Mouse (Mus musculus) right cerebral cortex, postnatal 14 days (tissue): Measurements from ENCODE around the gene Reep1.
A peak's percentile ranks its signal among the peaks of the same experiment; 100 is the strongest.
"Not testable (repeated sequence)": the region's sequence is repeated elsewhere in the genome, so short reads cannot be mapped to it uniquely, and the experiment has no call there.

Experiments
- DNase-seq: peaks from one replicate; pipeline ENCODE4 v3.0.0; 2022

Reep1 gene

DNA sequence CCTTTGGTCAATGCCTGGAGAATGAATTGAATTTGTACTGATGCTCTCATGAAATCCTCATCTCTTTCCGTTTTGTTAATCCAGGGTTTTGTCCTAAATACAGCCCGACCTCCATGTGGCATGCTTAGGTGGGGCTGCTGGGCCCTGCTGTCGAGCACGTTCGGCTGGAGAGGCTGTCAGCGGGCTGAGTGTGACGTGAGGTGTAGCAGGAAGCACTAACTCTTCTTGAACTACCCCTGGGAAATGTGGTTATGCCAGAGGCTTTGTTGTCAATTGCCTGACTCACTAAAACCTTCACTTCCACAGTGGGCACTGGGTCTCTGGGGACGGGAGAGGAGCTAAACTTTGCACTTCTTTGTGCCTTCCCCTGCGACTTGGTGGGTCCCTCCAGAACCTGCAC is 81.0 kb downstream of the Reep1 start:
- DNase-seq = no peak

DNA sequence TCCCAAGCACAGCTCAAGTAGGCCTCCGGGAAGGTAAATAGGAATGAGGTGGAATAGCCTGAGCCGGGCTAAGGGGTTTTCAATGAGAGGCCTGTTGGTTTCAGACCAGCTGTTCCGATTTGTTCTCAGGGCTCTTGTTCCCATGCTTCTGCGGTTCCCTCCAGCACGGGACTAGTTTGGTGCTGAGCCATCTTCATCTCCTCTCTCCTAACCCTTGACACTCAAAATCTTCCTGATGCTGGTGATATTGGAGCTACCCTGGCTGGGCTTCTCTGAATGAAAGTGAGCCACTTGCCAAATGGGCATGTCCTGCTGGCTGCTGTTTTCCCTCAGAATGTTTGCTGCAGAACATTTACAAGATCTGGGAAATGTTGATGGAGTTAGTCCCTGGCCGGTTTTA is 84.4 kb downstream of the Reep1 start:
- DNase-seq = no peak

DNA sequence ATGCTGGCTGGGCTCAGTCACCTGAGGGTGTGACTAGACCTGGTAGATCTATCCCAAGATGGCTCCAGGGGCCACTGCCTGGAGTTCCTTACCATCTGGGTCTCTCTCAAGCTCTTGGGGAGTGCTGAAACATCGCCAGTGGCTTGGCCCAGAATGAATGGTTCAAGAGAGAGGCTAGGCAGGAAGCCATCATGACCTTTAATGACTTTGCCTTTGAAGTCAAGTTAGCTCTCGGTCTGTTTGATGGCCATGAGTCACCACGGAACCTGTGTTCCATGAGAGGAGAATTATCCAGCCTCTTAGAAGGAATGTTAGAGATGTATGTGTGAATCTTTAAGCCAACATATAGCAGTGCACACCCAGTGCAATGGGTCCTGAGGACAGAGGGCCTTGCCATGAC is 92.0 kb downstream of the Reep1 start:
- DNase-seq = no peak

DNA sequence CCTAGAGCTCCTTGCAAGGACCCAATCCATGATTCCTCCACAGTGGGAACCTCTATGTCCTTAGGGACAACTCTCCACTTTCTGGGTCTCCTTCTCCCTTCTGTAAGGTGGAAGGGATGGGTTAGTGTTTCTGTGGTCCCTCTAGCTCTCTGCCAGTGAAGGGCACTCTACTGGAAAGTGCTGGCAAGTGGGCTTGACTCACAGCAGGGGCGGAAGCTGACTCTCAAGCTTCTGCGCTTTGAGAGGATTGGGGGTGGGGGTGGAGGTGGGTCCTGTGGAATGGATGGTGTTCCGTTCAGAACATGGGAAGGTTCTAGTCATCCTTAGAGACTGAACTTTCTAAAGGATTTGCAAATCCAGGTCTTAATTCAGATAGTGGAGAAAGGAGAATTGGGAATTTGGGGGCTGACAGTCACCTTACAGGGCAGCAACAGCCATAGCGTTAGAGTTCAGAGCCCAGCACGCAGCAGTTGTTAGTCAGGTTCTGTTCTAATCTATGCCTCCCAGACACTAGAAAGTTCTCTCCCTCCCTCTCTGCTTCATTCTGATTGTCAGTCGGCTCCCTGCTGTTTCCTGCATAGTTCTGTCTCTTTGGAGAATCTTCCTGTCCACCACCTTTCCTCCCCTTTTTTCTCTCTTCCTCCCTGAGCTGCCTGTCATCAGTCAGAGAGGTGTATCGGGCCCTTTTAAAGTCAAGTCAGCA is 93.8 kb downstream of the Reep1 start:
- no peak for DNase-seq

DNA sequence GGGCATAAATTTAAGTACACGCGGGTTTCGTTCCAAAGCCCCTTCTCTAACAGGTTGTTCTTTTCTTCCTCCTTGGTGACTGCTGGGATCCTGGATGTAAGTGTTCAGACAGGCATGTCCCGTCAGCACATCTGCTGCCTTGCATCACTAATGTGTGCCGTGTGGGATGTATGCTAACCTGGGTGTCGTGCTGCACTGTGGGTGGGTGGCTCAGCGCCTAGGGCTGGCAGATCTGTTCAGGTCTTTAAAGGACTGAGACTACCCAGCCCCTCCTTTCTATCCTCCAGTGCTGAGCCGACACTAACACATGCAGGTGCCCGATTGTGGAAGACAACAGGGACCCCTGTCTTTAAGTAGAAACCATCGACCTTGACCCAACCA is 94.3 kb downstream of the Reep1 start:
- DNase-seq = peak; percentile 55

DNA sequence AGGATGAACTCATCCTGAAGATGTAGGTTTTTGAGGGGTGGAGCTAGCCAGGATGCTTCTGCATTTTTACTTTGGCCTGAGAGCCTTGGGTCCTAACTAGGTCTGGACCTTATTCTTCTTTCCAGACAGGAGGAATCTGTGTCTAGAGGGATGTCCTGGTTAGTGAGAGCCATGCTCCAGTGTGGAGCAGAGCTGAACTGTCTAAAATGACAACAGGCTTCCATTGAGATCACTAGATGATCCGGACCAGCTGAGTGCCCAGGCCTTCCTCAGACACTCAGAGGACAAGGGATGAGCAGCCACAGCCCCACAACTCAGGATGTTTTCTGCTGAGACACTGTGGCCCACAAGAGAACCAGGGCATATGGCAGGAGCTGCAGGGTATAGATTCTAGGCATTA is 96.2 kb downstream of the Reep1 start:
- no peak for DNase-seq

DNA sequence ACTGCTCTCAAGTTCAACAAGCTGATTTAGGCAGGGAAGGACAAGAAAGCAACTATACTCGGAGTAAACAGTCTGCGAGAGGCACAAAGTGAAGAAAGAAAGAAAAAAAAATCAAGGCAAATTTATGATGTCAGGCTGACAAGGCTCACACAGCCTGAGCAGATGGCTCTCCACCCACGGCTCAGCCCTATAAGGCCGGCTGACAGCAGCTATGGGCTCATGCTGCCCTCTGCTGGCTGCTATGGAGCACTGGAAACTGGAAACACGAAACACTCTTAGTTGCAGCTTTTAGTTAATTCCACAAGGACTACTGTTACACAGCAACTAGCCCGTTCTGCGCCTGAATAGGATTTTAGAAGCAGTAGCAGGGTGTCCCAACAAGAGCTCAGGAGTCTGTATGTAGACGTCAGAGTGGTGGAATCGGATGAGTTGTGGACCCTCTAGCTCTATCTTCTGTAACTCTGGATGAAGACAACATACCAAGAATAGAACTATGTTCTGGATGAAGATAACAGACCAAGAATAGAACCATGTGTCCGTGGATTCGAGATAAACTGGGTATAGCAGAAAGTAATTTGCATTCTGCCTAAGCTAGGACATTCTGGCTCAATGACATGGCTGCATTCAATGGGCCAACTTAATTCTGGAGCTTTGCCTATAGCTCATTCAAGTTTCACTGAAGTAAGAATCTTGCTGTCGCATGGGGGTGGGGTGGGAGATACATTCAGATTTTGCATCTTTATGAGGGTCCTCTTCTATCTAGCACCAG is 96.9 kb downstream of the Reep1 start:
- peak; percentile 78 for DNase-seq

DNA sequence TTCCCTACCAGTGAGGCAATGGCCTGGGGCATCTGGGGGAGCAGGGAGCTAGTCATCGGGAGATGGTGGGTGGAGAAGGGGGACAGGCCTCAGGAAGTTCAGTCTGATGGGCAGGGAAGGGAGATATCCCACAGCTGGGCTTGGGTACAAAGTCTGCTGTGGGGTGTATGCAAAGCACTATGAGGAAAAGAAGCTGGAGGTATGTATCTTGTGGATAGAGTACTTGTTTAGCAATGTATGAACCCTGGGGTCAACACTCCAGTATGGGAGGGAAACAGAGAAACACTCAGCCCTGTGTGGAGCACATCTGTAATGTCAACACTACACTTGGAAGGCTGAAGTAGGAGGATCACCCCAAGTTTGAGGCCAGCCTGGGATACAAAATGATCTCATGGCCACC is 99.4 kb downstream of the Reep1 start:
- DNase-seq = no peak

DNA sequence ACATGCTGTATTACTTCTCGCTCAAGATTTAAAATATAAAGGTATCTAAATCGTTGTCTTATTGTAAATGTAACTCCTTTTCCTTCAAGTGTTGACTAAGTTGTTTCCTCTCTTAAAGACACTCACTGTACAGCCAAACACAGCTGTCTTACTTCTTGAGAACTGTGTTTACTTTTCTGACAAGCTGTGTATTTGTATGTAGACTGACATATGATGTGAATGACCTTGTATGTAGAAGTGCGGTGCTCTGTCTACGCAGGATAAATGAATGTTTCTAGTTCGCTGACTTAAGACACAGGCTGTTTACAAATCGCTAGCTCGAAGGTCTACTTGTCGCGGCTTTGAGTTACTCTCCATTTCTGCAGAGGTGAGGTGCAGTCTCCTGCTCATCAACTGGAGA is 102.5 kb downstream of the Reep1 start:
- DNase-seq = no peak

DNA sequence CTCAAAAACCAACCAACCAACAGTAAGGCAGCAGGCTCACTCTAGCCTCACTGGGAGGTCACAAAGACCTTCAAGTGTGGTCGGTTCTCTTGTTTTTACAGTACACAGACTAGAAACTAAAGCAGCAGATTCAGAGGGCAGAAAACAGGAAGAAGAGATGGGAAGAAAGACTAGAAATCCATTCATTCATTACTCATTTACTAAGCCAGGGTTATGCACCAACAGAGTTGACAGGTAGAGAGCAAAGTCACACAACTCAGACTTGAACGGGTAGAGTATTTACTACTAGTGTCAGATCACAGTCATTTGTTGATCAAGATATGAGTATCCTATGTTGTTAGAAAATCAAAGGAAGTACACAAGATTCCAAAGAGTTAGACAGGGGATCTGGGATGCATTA is 105.5 kb downstream of the Reep1 start:
- no peak for DNase-seq

DNA sequence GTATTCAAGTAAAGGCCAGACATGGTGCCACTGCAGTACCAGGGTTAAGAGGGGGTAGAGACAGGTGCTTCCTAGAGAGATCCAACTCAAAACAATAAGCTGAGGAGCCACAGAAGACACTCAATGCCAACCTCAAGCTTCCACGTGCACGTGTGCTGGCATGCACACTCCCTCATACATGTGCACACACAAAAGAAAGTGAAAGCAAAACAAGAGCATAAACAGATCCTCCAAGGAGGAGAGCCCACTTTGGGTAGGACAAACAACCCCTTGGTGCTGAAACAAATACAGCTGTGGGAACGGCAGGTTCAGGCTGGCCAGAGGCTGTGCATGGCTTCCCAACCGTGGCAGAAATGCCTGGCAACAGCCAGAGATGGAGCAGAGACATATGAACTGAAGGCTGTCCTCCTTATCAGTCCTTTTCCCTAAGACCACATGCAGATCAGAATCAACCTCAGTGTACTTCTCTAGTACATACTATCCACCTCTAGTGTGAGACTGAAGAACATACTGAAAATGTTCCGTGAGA is 112.5 kb downstream of the Reep1 start:
- DNase-seq = no peak

DNA sequence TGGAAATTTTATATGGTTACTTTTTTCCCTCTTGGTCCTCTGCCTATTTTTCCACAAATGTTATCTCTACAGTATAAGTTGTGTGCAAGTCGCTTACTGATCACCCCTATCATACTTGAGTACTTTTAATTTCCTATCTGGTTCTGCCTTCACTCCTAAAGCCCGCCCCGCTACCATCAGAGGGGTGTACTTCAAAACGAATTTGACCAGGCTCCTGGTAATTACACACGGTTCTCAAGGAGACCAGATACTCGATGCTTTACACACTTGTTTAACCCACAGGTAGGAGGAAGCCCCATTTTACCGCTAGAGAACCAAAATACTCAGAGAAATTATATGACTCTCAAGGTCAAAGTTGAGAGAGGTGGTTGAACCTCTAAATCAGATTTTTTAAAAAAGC is 115.7 kb downstream of the Reep1 start:
- DNase-seq = no peak

DNA sequence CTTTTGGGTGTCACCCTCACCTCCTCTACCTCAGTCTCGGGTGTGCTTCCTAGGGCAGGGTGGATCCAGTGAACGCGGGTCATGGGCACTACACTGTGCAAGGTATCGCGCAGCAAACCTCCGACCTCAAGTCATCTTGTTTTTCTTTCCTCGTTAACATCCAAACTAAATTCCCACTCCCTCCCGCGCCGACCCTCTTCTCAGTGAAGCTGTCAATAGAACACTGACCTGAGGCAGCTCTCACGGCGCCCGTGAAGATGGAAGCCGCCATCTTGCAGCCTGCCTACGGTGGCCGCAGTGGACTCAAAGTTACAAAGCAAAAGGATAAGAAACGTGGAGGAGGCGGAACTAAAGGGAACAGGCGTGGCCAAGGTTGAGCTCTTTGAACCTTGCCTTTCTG is 116.1 kb downstream of the Reep1 start:
- DNase-seq = peak; percentile 84

DNA sequence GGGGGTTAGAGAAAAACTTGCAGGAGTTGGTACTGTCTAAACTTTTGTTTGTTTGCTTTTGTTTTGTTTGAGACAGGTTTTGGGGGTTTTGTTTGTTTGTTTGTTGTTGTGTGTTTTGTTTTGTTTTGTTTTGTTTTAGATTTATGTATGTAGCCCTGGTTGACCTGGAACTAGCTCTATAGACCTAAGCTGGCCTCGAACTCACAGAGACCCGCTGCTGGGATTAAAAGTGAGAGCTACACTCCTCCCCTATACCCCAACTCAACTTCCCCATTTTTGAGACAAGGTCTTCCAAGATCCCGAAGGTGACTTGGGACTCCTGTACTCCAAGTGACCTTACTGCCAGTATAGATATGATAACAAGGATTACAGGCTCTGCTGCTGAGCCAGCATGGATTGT is 116.6 kb downstream of the Reep1 start:
- DNase-seq = no peak

DNA sequence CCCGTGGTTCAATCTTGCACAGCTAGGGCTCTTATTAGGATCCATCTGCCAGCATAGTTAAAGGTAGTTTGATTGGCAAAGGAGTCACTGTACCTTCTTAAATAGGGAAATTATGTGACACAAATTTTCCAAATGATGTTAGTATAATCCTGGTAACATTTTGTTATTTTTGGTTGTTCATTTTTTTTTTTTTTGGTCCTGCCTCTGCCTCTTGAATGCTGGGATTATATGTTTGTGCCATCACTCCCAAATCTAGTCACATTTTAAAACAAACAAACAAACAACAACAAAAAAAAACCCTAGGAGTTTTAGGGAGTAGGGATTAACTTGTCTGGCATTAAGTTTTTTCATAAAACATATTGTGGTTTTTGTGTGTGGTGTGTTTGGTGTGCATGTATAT is 119.5 kb downstream of the Reep1 start, which contains the start of gene Mrpl35:
Mrpl35 (minus strand) TSS at position 101 of the 400 bp plus-strand sequence.
- no peak for DNase-seq

DNA sequence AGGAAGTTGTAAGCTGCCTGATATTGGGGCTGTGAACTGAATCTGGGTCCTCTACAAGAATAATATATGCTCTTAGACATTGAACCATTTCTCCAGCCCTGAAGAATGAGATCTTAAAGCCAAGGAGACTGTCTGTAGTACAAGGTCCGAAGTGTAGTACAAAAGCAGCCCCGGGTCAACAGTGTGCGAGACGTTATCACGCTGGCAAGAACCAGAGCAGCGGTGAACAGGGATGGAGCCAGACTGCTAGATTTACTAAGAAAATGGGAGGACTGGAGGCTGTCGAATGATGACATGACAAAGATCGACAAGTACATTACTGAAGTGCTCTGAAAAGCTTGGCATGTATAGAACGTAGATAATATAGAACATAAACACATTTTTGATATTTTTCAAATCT is 122.4 kb downstream of the Reep1 start:
- no peak for DNase-seq

DNA sequence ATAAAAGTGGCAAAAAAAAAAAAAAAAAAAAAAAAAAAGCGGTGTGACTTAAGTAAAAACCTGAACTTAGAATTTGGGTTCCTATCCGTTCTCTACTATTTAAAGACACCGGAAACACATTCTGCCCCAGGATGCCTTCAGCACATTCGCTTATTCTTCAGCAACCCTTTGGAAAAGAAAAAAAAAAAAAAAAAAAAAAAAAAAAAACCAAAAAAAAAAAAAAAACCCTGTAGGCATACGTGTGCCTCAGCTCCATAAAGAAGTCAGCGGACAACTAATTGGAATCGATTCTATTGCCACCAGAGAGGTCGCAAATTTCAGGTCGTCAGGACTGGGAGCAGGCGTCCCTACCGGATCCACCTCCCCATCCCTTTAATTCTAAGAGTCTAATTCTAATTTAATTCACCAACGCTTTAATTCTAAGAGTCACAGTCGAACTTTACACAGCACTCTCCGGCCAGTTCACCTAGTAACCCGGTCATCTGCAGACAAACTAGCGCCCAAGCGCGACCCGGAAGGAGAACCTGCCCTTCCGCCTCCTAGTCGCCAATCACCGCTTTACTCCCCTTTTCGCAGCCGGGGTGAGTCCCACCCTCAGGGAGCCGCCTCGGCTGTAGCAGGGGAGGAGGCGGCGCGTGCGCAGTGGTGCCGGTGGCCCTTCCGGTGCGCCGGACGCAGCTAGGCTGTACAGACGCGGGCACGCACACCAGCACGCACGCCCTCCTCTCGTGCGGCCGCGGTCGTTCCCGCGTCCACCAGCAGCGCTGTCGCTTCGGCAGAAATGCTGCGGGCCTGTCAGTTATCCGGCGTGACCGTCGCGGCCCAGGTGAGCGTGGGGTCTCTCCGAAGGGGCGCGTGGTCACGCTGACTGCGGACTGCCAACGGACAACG is 123.6 kb downstream of the Reep1 start, which contains the start of gene Immt:
Immt (plus strand) TSS at position 642 of the 891 bp plus-strand sequence.
- DNase-seq = peak; percentile 98

DNA sequence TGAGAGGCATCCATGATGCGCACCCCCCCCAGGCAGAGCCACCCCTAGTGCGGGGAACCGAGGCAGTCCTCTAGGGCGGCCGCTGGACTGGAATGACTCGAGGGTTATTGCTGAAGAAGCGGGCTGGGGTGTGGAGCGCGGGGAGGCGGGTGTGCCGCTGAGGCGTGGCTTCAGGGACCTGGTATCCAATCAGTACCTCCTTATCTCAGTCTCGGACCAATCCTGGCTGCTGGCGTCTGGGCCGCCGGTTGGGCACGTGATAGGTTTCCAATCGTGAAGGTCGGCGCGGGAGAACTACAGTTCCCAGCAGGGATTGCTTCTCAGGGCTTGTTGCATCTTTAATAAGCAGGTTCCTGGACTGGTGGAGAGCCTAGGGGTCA is 124.2 kb downstream of the Reep1 start:
- DNase-seq = peak; percentile 95

DNA sequence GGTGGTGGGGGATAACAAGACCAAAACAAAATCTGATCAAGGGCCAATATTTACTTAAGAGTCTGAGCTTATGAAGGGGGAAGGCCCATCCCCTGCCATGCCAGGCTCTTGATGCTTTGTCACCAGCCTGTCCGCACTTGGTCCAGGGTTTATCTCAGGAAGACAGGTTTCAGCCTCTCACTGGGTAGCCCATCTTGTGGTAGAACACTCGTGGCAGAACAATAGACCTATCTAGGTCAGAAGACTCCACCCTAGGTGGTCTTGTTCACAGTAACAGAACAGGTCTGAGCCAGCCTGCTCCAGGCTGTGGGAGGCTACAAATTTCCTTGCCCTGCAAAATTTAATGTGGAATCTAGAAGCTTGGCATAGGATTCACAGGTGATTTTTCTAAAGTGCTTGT is 129.4 kb downstream of the Reep1 start:
- no peak for DNase-seq

DNA sequence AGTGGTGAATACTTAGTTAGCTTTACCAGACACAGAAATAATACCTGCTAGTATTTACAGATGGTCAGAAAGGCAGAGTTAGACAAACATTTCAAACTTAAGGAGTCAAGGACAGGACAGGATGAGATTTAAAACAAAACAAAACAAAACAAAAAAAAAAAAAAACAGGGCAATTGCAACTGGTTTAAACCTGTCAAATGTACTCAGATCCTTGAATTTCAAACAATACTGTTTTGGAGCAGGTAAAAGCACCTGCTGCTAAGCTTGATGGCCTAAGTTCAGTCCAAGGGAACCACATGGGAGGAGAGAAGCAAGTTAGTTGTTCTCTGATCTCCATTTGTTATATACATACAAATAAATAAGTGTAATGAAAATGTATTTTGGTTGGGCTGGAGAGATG is 132.5 kb downstream of the Reep1 start:
- no peak for DNase-seq

DNA sequence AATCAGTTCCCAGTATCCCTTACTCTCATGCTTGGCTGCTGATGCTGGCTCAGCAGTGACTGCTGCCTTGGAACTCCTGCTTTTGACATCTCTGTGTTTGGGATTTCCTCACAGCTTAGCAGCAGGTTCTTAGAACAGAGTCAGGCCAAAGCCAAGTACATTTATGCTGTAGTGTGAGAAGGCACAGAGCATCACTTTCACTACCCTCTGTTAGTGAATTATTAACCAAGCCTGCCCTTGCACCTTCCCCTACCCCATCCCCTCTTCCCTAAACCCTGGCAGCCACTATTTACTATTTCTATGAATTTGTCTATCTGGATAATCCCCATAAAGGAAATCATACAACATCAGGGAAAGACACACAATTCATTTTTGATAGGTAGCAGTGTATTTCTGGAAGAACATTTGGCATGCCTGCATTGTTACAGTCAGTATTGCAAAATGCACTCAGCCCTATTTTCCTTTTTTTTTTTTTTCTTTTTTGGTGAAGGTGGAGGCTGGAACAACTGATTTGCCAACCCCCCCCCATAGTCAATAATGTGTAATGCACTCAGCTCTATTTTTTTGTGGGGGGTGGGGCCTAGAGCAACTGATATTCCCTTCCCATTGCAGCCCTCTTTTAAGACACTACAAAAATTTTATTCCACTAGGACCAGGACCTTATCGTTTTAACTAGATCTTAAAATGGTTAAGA is 133.4 kb downstream of the Reep1 start:
- DNase-seq = no peak

DNA sequence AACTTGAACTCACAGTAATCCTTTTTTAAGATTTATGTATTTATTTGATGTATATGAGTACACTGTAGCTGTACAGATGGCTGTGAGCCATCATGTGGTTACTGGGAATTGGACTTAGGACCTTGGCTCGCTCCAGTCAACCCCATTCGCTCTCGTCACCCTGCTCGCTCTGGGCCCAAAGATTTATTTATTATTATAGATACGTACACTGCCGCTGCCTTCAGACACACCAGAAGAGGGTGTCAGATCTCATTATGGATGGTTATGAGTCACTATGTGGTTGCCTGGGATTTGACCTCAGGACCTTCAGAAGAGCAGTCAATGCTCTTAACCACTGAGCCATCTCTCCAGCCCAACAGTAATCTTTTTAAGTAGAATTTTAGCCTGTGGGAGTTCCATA is 139.5 kb downstream of the Reep1 start:
- not testable (repeated sequence) for DNase-seq
